Mouse (Mus musculus): ENCODE measurements at regions not wholly inside any gene's neighbourhood (a gene's known extent, or its start where the extent isn't known, plus 50 kb on each side); places are given as distances from the start of the nearest gene placed in this dataset.

GRCm38 (mm10) chr10:17632959-17633674 is 89.9 kb upstream of the Cited2 start:
- whole genome bisulfite sequencing (ENCODE audit: insufficient replicate concordance): 76% methylated on average over 12 of the region's 12 CpGs
- TF ChIP-seq EP300 (IDR thresholded peaks at IDR 0.05; ENCODE audit: low read depth) (no peak), CTCF (IDR thresholded peaks at IDR 0.05; ENCODE audit: low read depth) (no peak)
- no peak for DNase-seq (ENCODE audit: low read depth in 3 of 3, low spot score in 3 of 3)

GRCm38 (mm10) chr10:17645363-17645762 is 77.7 kb upstream of the Cited2 start:
- no peaks in the 10 kb centered on the region for H3K36me3 ChIP-seq (replicated peaks; ENCODE audit: control insufficient read depth, insufficient read depth, low read depth)
- no peak overlapping the region for H3K27ac ChIP-seq
- peak overlapping the region; percentile 15; the same call in 1 of the 2 replicates for H3K4me2 ChIP-seq (ENCODE audit: low read depth)
- no peak for TF ChIP-seq CTCF (IDR thresholded peaks at IDR 0.05; ENCODE audit: low read depth)
- no peak for TF ChIP-seq EP300 (IDR thresholded peaks at IDR 0.05; ENCODE audit: low read depth)
- no peak overlapping the region for H3K9ac ChIP-seq (replicated peaks)
- H3K4me1 ChIP-seq (replicated peaks; ENCODE audit: control insufficient read depth in 2 of 2, insufficient read depth in 2 of 2, low read length in 1 of 2): peaks cover 10 to 11% of the 10 kb centered on the region in 2 experiments
- H3K9me3 ChIP-seq (ENCODE audit: control insufficient read depth, low read length): no peaks in the 10 kb centered on the region
- peak; percentile 77; the same call in 1 of the 2 replicates for ATAC-seq (ENCODE audit: insufficient read depth)
- 24% methylated on average over 5 of the region's 5 CpGs for WGBS (ENCODE audit: insufficient replicate concordance)
- no peak for DNase-seq (ENCODE audit: low read depth in 3 of 3, low spot score in 3 of 3)
- no peak overlapping the region for H3K4me3 ChIP-seq (ENCODE audit: insufficient read depth in 1 of 2, low read depth in 2 of 2, low read length in 2 of 2)
- H3K27me3 ChIP-seq (ENCODE audit: control insufficient read depth, insufficient read depth, low read length): no peaks in the 10 kb centered on the region

More at GRCm38 (mm10) chr10:17632959-17633674, 89.9 kb upstream of the Cited2 start:
- Histone ChIP-seq H3K4me2 (ENCODE audit: low read depth) (no peak overlapping the region), H3K36me3 (replicated peaks; ENCODE audit: control insufficient read depth, insufficient read depth, low read depth) (no peaks in the 10 kb centered on the region), H3K9ac (replicated peaks) (no peak overlapping the region), H3K9me3 (ENCODE audit: control insufficient read depth, low read length) (no peaks in the 10 kb centered on the region), H3K27ac (no peak overlapping the region), H3K4me1 (replicated peaks; ENCODE audit: control insufficient read depth in 2 of 2, insufficient read depth in 2 of 2, low read length in 1 of 2) (0 out of 4 replicates have a peak, but pooled peaks cover 0 to 3% of the 10 kb centered on the region in 2 experiments), H3K27me3 (ENCODE audit: control insufficient read depth, insufficient read depth, low read length) (no peaks in the 10 kb centered on the region), H3K4me3 (ENCODE audit: insufficient read depth in 1 of 2, low read depth in 2 of 2, low read length in 2 of 2) (no peak overlapping the region)
- no peak for ATAC-seq (ENCODE audit: insufficient read depth)

- TF ChIP-seq CTCF (IDR thresholded peaks at IDR 0.05; ENCODE audit: low read depth): no peak
- TF ChIP-seq EP300 (IDR thresholded peaks at IDR 0.05; ENCODE audit: low read depth): no peak
- Histone ChIP-seq H3K4me1 (replicated peaks; ENCODE audit: control insufficient read depth in 2 of 2, insufficient read depth in 2 of 2, low read length in 1 of 2) (peaks cover 10 to 13% of the 10 kb centered on the region in 2 experiments), H3K4me2 (ENCODE audit: low read depth) (no peak overlapping the region), H3K9ac (replicated peaks) (no peak overlapping the region), H3K27ac (no peak overlapping the region), H3K27me3 (ENCODE audit: control insufficient read depth, insufficient read depth, low read length) (no peaks in the 10 kb centered on the region), H3K36me3 (replicated peaks; ENCODE audit: control insufficient read depth, insufficient read depth, low read depth) (no peaks in the 10 kb centered on the region), H3K9me3 (ENCODE audit: control insufficient read depth, low read length) (no peaks in the 10 kb centered on the region), H3K4me3 (ENCODE audit: insufficient read depth in 1 of 2, low read depth in 2 of 2, low read length in 2 of 2) (no peak overlapping the region)
- 75% methylated on average over 4 of the region's 4 CpGs for WGBS (ENCODE audit: insufficient replicate concordance)
- ATAC-seq (ENCODE audit: insufficient read depth) (peak; percentile 42), DNase-seq (ENCODE audit: low read depth in 3 of 3, low spot score in 3 of 3) (no peak)
These were observed 76.6 kb upstream of the Cited2 start for GRCm38 (mm10) chr10:17646391-17646790.

GRCm38 (mm10) chr10:17648077-17648476 is 74.9 kb upstream of the Cited2 start:
- no peaks in the 10 kb centered on the region for H3K9me3 ChIP-seq (ENCODE audit: control insufficient read depth, low read length)
- no peak overlapping the region for H3K9ac ChIP-seq (replicated peaks)
- H3K4me1 ChIP-seq (replicated peaks; ENCODE audit: control insufficient read depth in 2 of 2, insufficient read depth in 2 of 2, low read length in 1 of 2): peaks cover 12 to 22% of the 10 kb centered on the region in 2 experiments
- no peak for TF ChIP-seq CTCF (IDR thresholded peaks at IDR 0.05; ENCODE audit: low read depth)
- TF ChIP-seq EP300 (IDR thresholded peaks at IDR 0.05; ENCODE audit: low read depth): no peak
- no peaks in the 10 kb centered on the region for H3K36me3 ChIP-seq (replicated peaks; ENCODE audit: control insufficient read depth, insufficient read depth, low read depth)
- H3K4me2 ChIP-seq (ENCODE audit: low read depth): no peak overlapping the region
- no peak for DNase-seq (ENCODE audit: low read depth in 3 of 3, low spot score in 3 of 3)
- H3K27me3 ChIP-seq (ENCODE audit: control insufficient read depth, insufficient read depth, low read length): no peaks in the 10 kb centered on the region
- ATAC-seq (ENCODE audit: insufficient read depth): no peak
- 44% methylated on average over 6 of the region's 6 CpGs for WGBS (ENCODE audit: insufficient replicate concordance)
- H3K27ac ChIP-seq: no peak overlapping the region
- no peak overlapping the region for H3K4me3 ChIP-seq (ENCODE audit: insufficient read depth in 1 of 2, low read depth in 2 of 2, low read length in 2 of 2)

- TF ChIP-seq CTCF (IDR thresholded peaks at IDR 0.05; ENCODE audit: low read depth) (no peak), EP300 (IDR thresholded peaks at IDR 0.05; ENCODE audit: low read depth) (no peak)
- Histone ChIP-seq H3K36me3 (replicated peaks; ENCODE audit: control insufficient read depth, insufficient read depth, low read depth) (no peaks in the 10 kb centered on the region), H3K27me3 (ENCODE audit: control insufficient read depth, insufficient read depth, low read length) (no peaks in the 10 kb centered on the region), H3K27ac (no peak overlapping the region), H3K9ac (replicated peaks) (no peak overlapping the region), H3K4me3 (ENCODE audit: insufficient read depth in 1 of 2, low read depth in 2 of 2, low read length in 2 of 2) (no peak overlapping the region), H3K4me1 (replicated peaks; ENCODE audit: control insufficient read depth in 2 of 2, insufficient read depth in 2 of 2, low read length in 1 of 2) (peaks cover 5 to 28% of the 10 kb centered on the region in 2 experiments; a peak in 3 of 4 replicates), H3K4me2 (ENCODE audit: low read depth) (no peak overlapping the region), H3K9me3 (ENCODE audit: control insufficient read depth, low read length) (no peaks in the 10 kb centered on the region)
- peak; percentile 47; the same call in 1 of the 2 replicates for ATAC-seq (ENCODE audit: insufficient read depth)
- whole genome bisulfite sequencing (ENCODE audit: insufficient replicate concordance): 51% methylated on average over 6 of the region's 6 CpGs
- DNase-seq (ENCODE audit: low read depth in 3 of 3, low spot score in 3 of 3): no peak
These were observed 71.8 kb upstream of the Cited2 start for GRCm38 (mm10) chr10:17650997-17651750.

All from liver, embryonic 14.5 days (tissue).